Mouse (Mus musculus): ENCODE measurements at regions not wholly inside any gene's neighbourhood (a gene's known extent, or its start where the extent isn't known, plus 50 kb on each side); places are given as distances from the start of the nearest gene placed in this dataset.

DNA sequence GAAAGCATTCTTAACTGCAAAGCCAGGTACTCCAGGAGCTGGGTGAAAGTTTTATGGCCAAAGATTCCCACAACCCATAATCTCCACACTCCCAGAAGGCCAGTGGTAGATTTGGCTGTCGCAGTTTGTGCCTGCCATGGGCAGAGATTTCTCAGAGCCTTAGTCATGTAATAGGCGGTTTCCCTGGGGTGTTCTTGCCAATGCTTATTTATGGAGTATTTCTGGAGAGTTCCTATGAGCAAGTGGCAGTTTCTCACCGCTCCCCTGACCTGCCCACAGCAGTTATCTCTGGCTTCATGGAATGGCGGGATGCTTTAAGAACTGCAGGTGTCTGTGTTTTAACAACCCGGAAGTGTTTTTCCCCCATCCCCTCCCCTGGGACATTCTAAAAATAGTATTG, 179.8 kb downstream of the 4933412E24Rik start:
- no peak for DNase-seq

DNA sequence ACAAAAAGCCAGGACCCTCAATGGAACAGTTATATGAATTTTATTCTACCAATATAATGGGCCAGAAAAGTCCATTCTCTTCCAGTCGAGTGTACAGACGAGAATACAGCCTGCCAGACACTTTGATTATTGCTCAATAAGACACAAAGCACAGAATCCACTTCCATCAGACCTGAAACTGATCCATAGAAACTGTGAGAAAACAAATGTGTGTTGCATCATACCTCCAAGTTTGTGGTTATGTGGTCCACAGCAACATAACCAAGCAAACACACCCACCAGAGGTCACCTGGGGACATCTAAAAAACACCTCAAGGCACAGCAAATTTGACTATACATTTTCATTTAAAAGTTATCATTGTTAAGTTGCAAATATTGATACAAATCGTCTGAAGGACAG, 183.2 kb downstream of the 4933412E24Rik start:
- no peak for DNase-seq

DNA sequence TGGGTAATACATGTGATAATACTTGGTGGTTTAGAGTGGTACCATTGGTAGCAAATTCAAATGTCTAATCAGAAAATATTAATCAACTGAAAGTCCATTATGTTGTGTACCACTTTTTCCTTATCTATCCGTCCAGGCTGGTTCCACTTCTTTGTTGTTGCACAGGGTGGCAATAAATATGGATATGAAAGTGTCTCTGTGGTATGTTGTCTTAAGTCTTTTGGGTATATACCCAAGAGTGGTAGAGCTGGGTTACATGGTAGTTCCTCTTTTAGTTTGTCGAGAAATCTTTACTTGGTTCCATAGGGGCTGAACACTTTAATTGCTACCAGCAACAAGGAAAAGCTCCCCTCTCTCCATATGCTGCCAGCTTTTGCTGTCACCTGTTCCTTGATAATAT, 184.9 kb downstream of the 4933412E24Rik start:
- no peak for DNase-seq

DNA sequence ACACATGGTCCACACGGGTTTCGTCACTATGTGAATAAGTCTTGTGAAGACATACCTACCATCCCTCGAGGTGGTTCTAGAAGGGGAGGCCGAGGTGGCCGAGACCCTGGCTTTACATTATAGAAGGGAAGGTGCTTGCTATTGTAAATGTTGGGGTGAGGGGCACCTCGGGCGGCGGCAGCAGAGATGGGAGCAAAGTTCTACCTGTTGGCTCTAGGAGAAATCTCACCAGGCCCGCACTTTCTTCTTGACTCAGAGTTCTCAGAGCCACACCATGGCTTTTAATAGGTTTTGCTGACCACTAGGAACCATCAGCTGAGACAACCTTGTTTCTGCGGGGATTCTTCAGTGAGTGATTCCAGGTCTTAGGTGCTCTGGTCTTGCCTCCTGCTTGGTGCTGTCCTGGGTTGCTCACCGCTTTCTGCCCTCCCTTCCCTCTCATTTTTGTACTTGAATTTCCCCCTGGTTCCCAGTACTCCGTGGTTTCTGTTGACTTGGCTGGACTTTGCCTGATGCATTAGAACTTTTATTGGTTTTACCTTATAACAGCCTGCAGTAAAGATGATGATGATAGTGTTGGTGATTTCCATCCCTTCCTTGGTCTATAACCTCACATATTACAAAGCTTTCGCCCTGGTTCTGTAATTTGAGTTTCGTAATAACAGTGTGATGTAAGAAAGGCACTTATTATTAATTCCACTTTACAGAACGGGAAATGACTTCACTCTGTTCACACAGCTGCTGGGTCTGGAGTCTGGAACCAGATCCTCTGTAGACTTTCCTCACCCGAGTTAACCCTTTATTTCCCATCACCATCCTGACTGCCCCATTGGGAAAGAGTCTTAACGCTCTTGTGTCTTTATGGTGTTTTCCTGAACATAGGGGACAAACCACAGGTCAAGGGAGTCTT, 185.6 kb downstream of the 4933412E24Rik start:
- no peak for DNase-seq

DNA sequence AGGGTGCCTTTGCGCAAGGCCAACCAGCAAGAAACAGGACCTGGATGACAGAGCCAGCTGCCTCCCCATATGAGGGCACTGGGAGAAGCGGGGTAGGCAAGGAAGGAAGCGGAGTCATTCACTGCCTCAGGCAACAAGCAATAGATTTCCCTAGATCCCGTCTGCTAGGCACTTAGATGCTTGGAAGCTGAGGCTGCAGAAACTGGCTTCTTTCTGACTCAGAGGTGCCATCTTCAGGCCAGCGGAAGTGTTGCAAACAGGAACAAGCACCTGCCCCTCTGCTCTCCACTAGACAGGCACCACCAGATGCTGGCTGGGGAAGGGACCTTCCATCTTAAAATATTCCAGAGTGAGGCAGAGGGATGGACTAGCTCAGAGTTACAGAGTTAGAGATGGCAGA, 188.0 kb downstream of the 4933412E24Rik start:
- peak; percentile 74 to 80 for DNase-seq

DNA sequence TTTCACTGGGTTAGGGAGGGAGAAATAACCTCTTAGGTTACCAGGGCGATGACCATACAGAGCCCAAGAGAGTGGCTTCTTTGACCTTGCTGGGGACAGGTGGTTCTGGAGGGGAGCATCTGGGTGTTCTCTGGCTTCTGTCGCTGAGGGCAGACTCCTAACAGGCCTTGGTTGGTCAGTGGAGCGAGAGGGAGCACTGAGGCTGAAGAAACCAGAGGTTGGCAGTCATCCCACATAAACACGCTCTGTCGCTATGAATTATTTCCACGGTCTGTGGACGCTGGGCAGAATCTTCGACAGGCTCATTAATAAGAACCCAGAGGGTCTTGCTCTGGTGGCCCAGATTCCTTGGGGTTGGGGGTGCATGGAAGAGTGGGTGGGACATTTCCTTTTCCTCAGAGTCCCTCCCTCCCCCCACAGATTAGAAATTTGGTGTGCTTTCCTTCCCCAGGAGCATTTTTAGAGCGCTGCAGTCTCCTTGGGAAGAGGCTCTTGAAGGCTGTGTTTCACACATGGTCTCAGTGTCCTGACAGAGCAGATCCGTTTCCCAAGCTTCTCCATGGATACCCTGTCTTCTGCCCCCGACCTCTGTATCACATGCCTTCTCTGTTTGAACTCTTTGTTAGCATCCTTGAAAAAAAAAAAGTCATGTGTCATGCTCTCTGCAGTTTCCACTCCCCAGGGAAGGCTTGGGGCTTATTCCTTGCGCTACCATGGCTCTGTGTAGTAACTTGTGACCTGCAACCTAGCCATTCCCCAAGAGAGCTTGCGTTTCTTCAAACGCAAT, 190.1 kb downstream of the 4933412E24Rik start:
- DNase-seq, result no peak

DNA sequence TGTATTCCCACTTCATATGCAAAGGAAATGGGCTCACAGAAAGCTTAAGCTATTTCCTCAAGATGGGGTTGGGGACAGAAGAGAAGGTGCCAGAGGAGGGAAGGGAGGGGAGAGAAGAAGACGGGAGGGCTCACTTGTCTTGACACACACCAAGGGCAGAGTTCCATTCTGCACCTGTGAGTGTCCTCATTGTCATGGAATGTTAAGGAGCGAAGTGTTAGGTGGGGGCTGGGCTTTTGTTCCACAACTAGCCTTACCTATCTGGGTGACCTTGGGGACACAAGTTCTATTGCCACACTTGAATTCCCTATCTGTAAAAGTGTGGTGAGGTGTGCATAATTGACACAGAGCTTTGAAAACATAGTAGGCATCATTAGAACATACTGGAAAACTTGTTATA, 192.5 kb downstream of the 4933412E24Rik start:
- no peak for DNase-seq

DNA sequence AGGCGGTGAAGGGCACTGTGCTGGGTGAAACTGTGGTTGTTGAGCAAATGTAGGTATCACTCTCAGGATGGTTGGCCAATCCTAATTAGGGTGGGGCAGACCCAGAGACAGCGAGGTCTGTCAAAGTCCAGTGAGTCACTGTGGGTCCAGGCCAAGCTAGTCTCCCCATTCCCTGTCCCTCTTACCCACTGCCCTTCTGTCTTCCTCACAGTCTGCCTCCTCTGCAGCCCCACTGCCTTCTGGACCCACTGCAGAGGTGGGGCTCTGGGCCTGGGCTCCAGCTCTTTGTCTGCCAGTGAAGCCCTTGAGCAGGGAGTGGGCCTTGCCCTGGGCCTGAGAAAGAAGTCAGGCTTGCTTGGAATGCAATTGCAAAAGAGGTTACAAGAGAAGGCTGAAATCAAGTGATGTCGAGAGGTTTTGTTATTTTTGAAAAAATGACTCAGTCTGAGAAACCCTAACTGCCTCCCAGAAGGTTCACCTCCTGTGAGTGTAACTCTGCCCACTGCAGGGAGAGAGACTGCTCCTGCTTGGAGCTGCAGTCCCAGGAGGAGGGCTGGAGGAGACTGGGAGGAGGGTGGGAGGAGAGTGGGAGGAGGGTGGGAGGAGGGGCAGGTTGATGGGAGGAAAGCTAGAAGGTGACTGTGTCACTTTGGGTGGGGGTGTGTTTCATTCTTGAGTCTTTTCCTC, 193.3 kb downstream of the 4933412E24Rik start:
- DNase-seq, result no peak

DNA sequence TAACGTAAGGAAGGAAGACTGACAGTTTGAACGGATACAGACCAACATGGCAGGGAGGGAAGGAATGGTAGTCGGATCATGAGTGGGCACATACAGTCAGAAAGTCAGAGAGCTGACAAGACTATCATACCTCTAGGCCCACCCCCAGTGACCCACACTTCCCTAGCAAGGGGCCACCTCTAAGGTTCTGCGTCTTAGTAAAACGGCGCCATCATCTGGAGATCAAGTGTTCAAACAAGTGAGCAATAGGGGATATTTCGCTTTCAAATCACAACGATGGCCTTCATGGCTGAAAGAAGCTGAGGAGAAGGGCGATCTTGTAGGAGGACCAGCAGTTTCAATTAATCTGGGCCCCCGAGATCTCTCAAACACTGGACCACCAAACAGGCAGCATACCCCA, 196.1 kb downstream of the 4933412E24Rik start:
- DNase-seq, result no peak

DNA sequence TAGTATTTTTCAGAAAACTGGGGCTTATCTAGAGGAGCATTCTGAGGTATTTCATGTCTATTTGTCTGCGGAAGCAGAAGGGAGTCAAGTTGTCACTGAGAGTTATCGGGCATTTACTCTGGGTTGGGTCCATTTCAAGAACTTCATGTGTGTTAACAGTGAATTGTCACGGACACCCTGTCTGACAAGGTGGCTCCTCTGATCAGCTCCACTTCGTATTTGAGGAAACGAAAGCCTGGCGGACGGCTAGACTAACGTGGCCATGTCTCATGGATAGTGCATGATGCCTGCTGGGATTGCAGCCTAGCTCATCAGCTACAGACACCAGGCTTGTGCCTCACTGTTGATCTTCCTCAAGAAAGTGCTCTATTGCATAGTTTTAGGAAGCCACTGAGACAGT, 200.4 kb downstream of the 4933412E24Rik start:
- DNase-seq, result no peak

DNA sequence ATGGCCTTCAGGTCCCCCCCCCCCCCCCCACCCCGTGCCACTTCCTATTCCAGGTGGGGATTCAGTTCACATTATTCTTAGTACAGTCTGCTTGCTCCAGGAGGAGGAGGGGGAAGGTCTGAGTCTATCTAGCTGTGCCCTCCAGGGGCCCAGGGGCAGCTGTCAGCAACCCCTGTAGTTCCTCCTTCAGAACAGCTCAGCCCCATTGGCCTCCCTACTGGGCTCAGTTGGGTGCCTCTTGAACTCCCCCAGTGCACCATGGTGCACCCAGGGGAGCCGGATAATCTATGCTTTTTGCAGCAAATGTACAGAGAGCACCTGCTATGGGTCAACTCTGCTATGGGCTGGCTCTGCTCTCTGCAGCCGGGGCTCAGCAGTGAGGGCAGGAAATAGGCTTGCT, 204.8 kb downstream of the 4933412E24Rik start:
- DNase-seq, result no peak

DNA sequence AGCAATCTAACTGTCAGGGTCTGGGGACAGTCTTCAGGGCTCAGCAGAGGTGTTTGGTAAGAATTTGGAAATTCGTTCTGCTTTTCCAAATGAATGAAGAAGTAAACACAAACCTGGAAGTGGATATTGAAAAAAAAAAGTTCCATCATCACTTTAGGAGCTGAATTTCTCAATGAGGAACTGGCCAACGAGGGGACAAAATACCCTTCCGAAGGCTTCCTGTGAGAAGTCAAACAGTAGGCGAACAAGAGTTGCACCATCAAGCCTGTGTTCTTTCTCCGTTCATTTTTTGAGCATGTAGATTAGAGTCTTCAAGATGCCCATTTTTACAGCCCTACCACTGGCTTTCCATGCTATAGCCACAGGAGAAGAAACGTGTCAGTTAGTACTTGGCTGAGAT, 207.1 kb downstream of the 4933412E24Rik start:
- DNase-seq, result no peak

DNA sequence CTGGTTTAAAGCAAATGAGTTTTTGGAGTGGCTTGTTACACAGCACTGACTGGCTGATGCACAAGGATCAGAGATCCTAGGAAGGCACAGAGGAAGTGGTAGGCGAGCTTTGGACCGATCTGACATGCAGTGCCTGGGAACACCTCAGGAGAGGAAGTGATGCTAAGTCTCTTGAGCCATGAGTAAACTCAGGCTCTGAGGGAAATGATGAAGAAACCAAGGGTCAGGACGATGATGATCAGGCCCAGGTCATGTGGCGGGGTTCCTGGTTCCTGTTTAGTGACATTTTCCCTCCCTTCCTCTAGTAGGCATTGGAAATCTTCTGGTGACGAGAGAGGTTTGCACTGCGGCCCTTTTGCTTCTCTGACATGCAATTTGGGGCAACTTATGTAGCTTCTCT, 208.7 kb downstream of the 4933412E24Rik start:
- no peak for DNase-seq

DNA sequence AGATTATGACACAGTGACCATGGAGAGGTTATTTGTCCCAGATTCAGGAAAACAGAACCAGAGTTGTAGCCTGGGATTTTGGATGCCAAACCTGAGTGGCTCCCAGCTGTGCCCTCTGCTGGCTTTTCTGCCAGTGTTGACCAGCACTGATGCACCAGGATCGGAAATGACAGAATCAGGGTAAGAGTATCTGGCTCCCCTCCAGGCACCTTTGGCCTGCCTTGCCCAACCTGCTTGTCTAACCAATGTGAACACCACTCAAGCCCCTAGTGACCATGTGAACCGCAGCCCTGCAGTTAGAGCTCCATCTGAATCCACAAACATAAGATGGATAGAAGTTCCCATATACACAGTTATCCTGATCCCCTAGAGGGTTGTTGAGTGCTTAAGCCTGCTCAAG, 210.6 kb downstream of the 4933412E24Rik start:
- DNase-seq, result no peak

DNA sequence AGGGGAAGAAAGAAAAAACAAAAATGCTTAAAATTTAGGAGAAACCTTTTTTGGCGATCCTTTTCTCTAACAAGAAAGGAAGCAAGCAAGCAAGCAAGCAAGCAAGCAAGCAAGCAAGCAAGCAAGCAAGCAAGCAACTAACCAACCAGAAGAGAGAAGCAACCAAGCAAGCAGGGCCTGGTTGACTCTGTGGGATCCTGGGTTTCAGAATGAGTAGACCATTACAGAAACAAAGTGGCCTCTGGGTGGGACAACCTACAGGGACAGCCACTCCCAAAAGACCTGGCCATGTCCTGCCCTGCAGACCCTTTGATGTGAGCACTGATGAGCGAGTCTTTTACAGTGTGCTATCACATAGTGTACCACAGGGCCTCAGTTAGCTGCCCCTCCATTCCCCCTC, 211.6 kb downstream of the 4933412E24Rik start:
- DNase-seq, result no peak

DNA sequence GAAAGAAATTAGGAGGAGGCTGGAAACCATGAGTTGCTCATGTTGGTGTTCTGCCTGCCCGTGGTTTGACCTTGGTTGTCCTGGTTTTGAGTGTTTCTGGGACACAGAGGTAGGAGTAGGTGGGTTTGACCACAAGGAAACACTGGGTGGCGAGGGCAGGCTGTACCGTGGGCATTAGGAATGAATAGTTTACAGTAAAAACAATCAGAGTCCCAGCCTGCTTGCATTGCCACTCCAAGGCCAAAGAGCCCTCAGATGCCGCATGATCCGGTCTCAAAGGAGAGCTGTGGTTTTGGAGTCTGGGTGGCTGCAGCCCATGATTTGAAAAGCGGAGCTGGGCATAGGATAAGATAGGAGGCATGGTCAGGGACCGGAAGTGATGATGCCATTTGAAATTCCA, 212.0 kb downstream of the 4933412E24Rik start:
- DNase-seq, result no peak

DNA sequence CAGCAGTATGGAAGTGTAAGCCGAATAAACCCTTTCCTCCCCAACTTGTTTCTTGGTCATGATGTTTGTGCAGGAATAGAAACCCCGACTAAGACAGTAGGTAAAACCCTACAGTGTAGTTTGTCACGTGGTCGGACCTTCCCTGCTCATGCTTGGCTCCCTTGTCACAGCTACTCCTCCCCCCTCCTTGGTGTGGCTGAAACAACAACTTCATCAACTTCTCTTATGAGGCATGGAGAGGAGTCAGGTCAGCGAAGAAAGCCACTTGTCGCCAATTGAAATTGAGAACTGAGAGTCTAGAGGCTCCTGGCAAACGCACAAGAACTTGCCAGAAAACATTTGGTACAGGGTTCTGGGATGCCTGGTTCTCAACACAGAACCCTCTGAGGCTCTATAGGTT, 214.1 kb downstream of the 4933412E24Rik start:
- DNase-seq, result no peak

DNA sequence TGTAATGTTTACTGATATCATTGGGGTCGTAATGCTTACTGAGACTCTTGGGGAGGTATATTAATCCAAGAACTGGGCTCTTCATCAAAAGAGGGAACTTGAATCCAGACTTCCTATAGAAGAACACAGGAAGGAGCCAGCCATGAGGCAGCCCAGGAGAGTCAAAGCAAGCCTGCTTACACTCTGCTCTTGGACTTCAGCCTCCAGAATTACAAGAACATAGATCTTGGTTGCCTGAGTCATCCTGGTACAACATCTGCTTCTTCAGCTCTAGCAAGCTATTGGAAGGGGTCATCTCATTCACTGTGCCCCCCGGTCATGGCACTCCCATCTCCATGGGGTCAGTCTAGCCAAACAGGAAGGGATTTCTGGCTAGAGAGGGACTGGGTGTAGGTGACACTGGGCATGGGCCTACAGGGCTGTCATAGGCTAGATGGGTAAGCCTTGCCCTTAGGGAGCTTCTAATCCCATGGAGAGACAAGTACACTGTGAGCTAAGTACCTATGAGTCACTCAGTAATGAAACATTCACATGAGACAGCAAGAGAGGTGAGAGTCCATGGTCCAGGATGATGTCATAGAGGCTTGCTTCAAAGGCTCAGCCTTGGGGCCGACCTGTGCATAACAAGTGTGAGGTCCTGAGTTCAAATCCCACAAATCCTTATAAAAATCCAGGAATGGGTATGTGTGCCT, 217.1 kb downstream of the 4933412E24Rik start:
- no peak for DNase-seq

DNA sequence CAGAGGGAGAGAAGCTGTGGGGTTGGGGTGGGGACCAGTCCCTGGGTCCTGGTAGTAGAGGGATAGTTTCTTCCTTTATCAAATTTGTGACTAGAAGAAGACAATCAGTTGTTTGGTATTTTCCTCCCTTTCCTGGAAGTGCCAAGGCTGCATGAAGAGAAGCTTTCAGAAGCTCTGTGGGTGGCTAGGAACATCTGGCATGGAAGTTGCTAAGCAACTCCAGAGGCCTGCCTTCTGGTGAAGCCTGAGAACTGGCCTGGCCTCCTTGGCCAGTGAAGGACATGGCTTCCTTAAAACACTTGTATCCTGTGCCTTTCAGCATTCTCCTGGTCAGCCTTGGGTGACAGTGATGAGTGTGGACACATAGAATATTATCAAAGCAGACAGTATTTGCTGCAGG, 217.9 kb downstream of the 4933412E24Rik start:
- DNase-seq, result no peak

DNA sequence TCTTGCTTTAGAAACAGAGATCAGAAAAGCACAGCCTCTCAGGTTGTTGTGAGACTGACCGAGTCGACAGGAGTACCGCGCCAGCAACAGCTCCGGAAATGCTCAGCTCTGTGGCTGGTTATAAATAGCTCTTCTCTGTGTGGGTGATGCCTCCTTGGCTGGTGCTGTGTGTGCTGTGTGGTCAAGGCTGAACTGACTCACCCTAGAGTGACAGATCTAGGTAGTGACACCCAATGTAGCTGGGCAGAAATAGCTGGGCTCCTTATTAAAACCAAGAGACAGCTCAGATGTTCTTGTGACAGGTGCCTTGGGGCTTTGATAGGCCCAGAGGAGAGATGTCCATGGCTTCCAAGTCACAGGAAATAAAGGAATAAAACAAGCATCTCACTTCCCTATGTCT, 220.7 kb downstream of the 4933412E24Rik start:
- no peak for DNase-seq

DNA sequence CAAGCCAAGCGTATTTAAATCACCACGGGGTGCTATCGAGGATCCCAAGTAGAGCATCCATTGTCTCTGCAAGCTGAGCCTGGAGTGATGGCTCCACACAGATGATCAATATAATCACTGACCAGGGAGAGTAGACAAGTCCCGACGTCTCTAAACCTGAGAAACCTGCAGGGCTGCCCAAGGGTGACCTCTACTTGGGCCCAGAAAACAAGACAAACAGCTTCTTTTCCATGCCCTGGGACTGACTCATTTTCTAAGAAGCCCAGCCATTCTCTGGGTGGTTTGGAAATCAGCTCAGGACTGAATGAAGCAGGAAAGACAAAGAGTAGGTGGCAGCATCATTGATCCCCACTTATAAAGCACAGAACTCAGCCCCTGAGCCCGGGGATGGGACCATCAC, 221.5 kb downstream of the 4933412E24Rik start:
- DNase-seq, result no peak

DNA sequence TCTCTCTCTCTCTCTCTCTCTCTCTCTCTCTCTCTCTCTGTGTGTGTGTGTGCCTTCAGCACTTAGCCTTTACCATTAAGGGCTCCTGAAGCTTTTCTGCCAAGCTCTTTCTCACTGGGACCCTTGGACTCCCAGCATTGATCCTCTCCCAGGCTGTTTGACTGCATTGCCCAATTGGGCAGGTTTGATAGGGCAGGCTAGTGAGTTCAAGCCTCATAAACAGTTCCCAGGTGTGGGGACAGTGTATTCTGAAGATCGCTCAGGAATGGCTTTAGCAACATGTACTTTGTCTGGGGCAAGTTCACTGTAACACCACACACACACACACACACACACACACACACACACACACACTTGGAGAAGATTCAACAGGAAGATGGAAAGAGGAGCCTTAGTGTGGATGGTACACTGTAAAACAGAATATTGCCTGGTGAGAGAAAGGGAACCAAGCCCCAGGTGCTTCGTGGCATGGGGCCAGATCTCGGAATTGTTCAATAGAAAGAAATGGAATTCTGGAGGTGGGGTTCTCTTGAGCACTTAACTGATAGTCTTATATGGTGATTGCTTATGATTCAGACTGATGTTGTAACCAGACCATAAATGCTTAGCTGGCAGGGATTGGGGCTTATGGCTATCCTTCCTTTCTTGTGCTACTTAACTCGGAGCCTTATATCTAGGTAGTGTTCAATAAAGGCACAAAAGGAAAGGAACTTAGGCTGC, 229.5 kb downstream of the 4933412E24Rik start:
- DNase-seq, result no peak

All from layer of hippocampus, postnatal 36 days (tissue).